Mouse (Mus musculus): ENCODE results near the gene Hcn4.

- TF ChIP-seq POLR2A (IDR thresholded peaks at IDR 0.05; ENCODE audit: low read depth, low read length) (no peak), CTCF (IDR thresholded peaks at IDR 0.05; ENCODE audit: extremely low read depth, insufficient read depth, insufficient read length, insufficient replicate concordance) (no peak)
These were observed 14.0 kb downstream of the Hcn4 start for GRCm38 (mm10) chr9:58837174-58837573.

All from spleen, adult 2 months (tissue).